Mouse (Mus musculus) neural tube, embryonic 14.5 days (tissue): ENCODE data around the gene Gm10277. TPM values are rescaled to one million over a fixed set of nuclear protein-coding genes. Genes with fewer than 3 reads are reported as not detected.

Experiments
- ATAC-seq: fragments of 200-750 bp; cut with Nextera tagmentation; 2 replicates; pipeline ENCODE4 v1.8.0; 2017; ENCODE audit warnings: low read depth, mild to moderate bottlenecking, moderate TSS enrichment, moderate library complexity
- H3K27ac ChIP-seq: fragments of 300-500 bp; sonication (generic); 2 replicates; pipeline ENCODE4 v1.5.1; 2014; ENCODE audit warnings: low read depth, mild to moderate bottlenecking, control low read depth, low read length, moderate library complexity, mixed read lengths
- H3K27me3 ChIP-seq: fragments of 300-500 bp; sonication (generic); 2 replicates; pipeline ENCODE4 v1.6.1; 2014; ENCODE audit warnings: low read length; ENCODE audit not compliant: control insufficient read depth, insufficient read depth
- H3K36me3 ChIP-seq: fragments of 300-500 bp; sonication (generic); 2 replicates; pipeline ENCODE4 v1.6.1; 2014; ENCODE audit warnings: low read length, mixed read lengths; ENCODE audit not compliant: control insufficient read depth, insufficient read depth
- H3K4me1 ChIP-seq: fragments of 300-500 bp; sonication (generic); 2 replicates; pipeline ENCODE4 v1.6.1; 2014; ENCODE audit warnings: low read length; ENCODE audit not compliant: control insufficient read depth, insufficient read depth
- H3K4me2 ChIP-seq: fragments of 300-500 bp; sonication (generic); 2 replicates; pipeline ENCODE4 v1.6.1; 2014; ENCODE audit warnings: mild to moderate bottlenecking, low read depth, low read length, control low read depth
- H3K4me3 ChIP-seq: fragments of 300-500 bp; sonication (generic); 2 replicates; pipeline ENCODE4 v1.5.1; 2014; ENCODE audit warnings: low read depth, low read length, control low read depth, mixed read lengths
- H3K9ac ChIP-seq: fragments of 300-500 bp; sonication (generic); replicated peaks from 2 replicates; pipeline ENCODE4 v1.6.1; 2014; ENCODE audit warnings: low read depth, mild to moderate bottlenecking, control low read depth, low read length, mixed read lengths
- H3K9me3 ChIP-seq: fragments of 300-500 bp; sonication (generic); 2 replicates; pipeline ENCODE4 v1.6.1; 2016; ENCODE audit warnings: low read length; ENCODE audit not compliant: control insufficient read depth
- WGBS: fragments of 180-500 bp; shearing (Covaris S2); extraction: QIAGEN DNeasy Blood & Tissue Kit; methylation state at CpG from one replicate; pipeline ENCODE4 v1.1.7; 2014; 5-methylcytosine and 5-hydroxymethylcytosine counted together
- polyA plus RNA-seq: library from polyadenylated mRNA; unstranded; fragments of >200 nt; fragmentation: Nextera tagmentation; extraction: Ambion mirVana; gene quantifications from 2 replicates; pipeline ENCODE4 v1.2.1, GENCODE M21; 2014

Gm10277 gene
- polyA plus RNA-seq, 1 experiment from 2014 or later, result 2.1 TPM

GRCm38 (mm10) chr11:77783211-77783746 lies 4.3 kb downstream of the Gm10277 start:
- H3K4me2 ChIP-seq, result no peak overlapping the region
- H3K27ac ChIP-seq, result 0 out of 2 replicates have a peak overlapping the region, but pooled peaks have one; percentile 18
- no peaks in the 10 kb centered on the region for H3K27me3 ChIP-seq
- no peak for ATAC-seq
- 64% methylated on average over 10 of the region's 10 CpGs for WGBS
- H3K9me3 ChIP-seq, result no peaks in the 10 kb centered on the region
- H3K9ac ChIP-seq, result no peak overlapping the region
- H3K4me3 ChIP-seq, result no peak overlapping the region
- peaks cover 2% of the 10 kb centered on the region; the same call in 1 of the 2 replicates for H3K36me3 ChIP-seq
- H3K4me1 ChIP-seq, result peaks cover 36% of the 10 kb centered on the region

- Histone ChIP-seq H3K9me3 (no peaks in the 10 kb centered on the region), H3K27ac (no peak overlapping the region), H3K27me3 (no peaks in the 10 kb centered on the region), H3K4me2 (no peak overlapping the region), H3K4me3 (no peak overlapping the region), H3K9ac (no peak overlapping the region), H3K4me1 (peaks cover 36% of the 10 kb centered on the region), H3K36me3 (peaks cover 8% of the 10 kb centered on the region)
- WGBS, result 89% methylated on average over 7 of the region's 7 CpGs
- ATAC-seq, result no peak
Measured at GRCm38 (mm10) chr11:77782104-77782815, 5.3 kb downstream of the Gm10277 start.

- Histone ChIP-seq H3K9me3 (no peaks in the 10 kb centered on the region), H3K9ac (no peak overlapping the region), H3K4me2 (no peak overlapping the region), H3K36me3 (peaks cover 8% of the 10 kb centered on the region), H3K27ac (no peak overlapping the region), H3K27me3 (no peaks in the 10 kb centered on the region), H3K4me3 (no peak overlapping the region), H3K4me1 (peaks cover 32% of the 10 kb centered on the region)
- no peak for ATAC-seq
- WGBS, result 57% methylated on average over 7 of the region's 7 CpGs
Measured at GRCm38 (mm10) chr11:77781088-77781487, 6.5 kb downstream of the Gm10277 start.

- peaks cover 22% of the 10 kb centered on the region for H3K4me1 ChIP-seq
- no peak overlapping the region for H3K4me3 ChIP-seq
- H3K9me3 ChIP-seq, result no peaks in the 10 kb centered on the region
- no peak overlapping the region for H3K4me2 ChIP-seq
- H3K27ac ChIP-seq, result no peak overlapping the region
- H3K36me3 ChIP-seq, result peaks cover 8% of the 10 kb centered on the region
- ATAC-seq, result no peak
- no peaks in the 10 kb centered on the region for H3K27me3 ChIP-seq
- 73% methylated on average over 1 of the region's 1 CpGs for WGBS
- no peak overlapping the region for H3K9ac ChIP-seq
Measured at GRCm38 (mm10) chr11:77779240-77779639, 8.3 kb downstream of the Gm10277 start.

DNA sequence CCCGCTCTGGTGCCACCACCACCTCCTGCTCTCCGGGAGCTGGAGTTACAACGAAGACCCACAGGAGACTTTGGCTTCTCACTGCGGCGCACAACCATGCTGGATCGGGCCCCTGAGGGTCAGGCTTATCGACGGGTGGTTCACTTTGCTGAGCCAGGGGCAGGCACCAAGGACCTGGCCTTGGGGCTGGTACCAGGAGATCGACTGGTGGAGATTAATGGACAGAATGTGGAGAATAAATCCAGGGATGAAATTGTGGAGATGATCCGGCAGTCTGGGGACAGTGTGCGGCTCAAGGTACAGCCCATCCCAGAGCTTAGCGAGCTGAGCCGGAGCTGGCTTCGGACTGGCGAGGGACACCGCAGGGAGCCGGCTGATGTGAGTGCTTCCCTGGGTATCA lies 9.6 kb downstream of the Gm10277 start:
- H3K4me3 ChIP-seq, result no peak overlapping the region
- H3K27ac ChIP-seq, result no peak overlapping the region
- 92% methylated on average over 17 of the region's 17 CpGs for WGBS
- H3K36me3 ChIP-seq, result peaks cover 8% of the 10 kb centered on the region
- H3K9ac ChIP-seq, result no peak overlapping the region
- H3K4me1 ChIP-seq, result peaks cover 9% of the 10 kb centered on the region; the same call in 1 of the 2 replicates
- H3K27me3 ChIP-seq, result no peaks in the 10 kb centered on the region
- H3K9me3 ChIP-seq, result no peaks in the 10 kb centered on the region
- no peak for ATAC-seq
- H3K4me2 ChIP-seq, result no peak overlapping the region

DNA sequence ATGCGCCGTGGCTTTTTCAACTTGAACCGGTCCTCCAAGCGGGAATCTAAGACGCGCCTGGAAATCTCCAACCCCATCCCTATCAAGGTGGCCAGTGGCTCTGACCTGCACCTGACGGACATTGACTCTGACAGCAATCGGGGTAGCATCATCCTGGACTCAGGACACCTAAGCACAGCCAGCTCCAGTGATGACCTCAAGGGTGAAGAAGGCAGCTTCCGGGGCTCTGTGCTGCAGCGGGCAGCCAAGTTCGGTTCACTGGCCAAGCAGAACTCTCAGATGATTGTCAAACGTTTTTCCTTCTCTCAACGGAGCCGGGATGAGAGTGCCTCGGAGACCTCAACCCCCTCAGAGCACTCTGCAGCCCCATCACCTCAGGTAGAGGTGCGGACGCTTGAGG lies 10.1 kb downstream of the Gm10277 start:
- H3K4me2 ChIP-seq, result no peak overlapping the region
- H3K4me1 ChIP-seq, result peaks cover 9% of the 10 kb centered on the region; the same call in 1 of the 2 replicates
- 91% methylated on average over 17 of the region's 17 CpGs for WGBS
- no peak overlapping the region for H3K4me3 ChIP-seq
- no peaks in the 10 kb centered on the region for H3K27me3 ChIP-seq
- no peaks in the 10 kb centered on the region for H3K9me3 ChIP-seq
- no peak overlapping the region for H3K27ac ChIP-seq
- no peak for ATAC-seq
- H3K9ac ChIP-seq, result no peak overlapping the region
- H3K36me3 ChIP-seq, result peaks cover 8% of the 10 kb centered on the region

DNA sequence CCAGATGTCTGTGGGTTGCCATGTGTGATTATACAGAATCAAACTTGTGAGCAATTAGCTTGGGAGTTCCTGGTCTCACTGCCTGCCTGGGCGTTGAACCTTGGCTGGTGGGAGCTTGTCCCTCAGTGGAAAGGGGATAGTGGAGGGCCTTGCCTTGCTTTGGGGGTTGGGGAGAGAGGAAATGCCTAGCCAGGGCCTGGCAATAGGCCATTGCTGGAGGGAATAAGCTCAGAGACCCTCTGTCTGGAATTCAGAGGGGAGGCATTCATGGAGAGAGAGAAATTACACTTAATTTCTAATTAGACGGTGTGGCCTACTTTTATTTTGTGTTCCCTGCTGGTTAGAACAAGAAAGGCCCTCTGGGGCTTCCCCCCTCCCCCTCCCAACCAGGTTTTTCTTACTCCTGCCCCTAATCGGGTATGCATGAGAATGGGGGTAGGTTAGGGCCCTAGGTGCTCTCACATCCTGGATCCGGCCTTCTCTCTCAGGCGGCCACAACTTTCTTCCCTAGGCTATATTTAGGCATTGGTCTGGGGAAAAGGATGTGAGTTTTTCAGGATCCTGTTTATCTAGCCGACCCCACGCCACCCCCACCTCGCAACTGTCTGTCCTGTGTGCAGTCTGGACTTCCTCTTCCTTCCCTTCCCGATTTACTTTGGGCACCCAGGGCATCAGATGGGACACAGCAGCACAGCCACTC lies 11.7 kb downstream of the Gm10277 start:
- Histone ChIP-seq H3K4me2 (no peak overlapping the region), H3K4me3 (no peak overlapping the region), H3K27me3 (no peaks in the 10 kb centered on the region), H3K4me1 (peaks cover 9% of the 10 kb centered on the region; the same call in 1 of the 2 replicates), H3K27ac (no peak overlapping the region), H3K9me3 (no peaks in the 10 kb centered on the region), H3K9ac (no peak overlapping the region), H3K36me3 (peaks cover 8% of the 10 kb centered on the region)
- 48% methylated on average over 9 of the region's 9 CpGs for WGBS
- no peak for ATAC-seq

GRCm38 (mm10) chr11:77771879-77772713 lies 15.5 kb downstream of the Gm10277 start:
- ATAC-seq, result no peak
- H3K9me3 ChIP-seq, result no peaks in the 10 kb centered on the region
- no peaks in the 10 kb centered on the region for H3K27me3 ChIP-seq
- WGBS, result 60% methylated on average over 8 of the region's 8 CpGs
- H3K4me1 ChIP-seq, result peaks cover 4% of the 10 kb centered on the region; the same call in 1 of the 2 replicates
- no peak overlapping the region for H3K4me2 ChIP-seq
- H3K4me3 ChIP-seq, result no peak overlapping the region
- no peak overlapping the region for H3K27ac ChIP-seq
- no peak overlapping the region for H3K9ac ChIP-seq
- H3K36me3 ChIP-seq, result no peaks in the 10 kb centered on the region
